Mouse (Mus musculus) c-Kit-positive CD71-positive TER-119-positive erythroid progenitor cells, embryonic 14.5 days (primary cell): ENCODE results near the gene Pdss2.

ENCODE experiments used
- DNase-seq: peaks from one replicate; pipeline ENCODE4 v3.0.0-alpha.2; 2013; ENCODE audit warnings: low spot score

The Pdss2 gene

GRCm38 (mm10) chr10:43312658-43313417 is 91.6 kb downstream of the Pdss2 start:
- DNase-seq = peak; percentile 27

- DNase-seq = no peak
Measured at GRCm38 (mm10) chr10:43315228-43315627, 93.9 kb downstream of the Pdss2 start.

GRCm38 (mm10) chr10:43317327-43317951 is 96.2 kb downstream of the Pdss2 start:
- DNase-seq = no peak

GRCm38 (mm10) chr10:43321019-43321418 is 99.7 kb downstream of the Pdss2 start:
- DNase-seq = no peak

GRCm38 (mm10) chr10:43322446-43323178 is 101.3 kb downstream of the Pdss2 start:
- no peak for DNase-seq

GRCm38 (mm10) chr10:43323386-43323785 is 102.1 kb downstream of the Pdss2 start:
- no peak for DNase-seq

GRCm38 (mm10) chr10:43329813-43330212 is 108.5 kb downstream of the Pdss2 start:
- no peak for DNase-seq

GRCm38 (mm10) chr10:43330691-43331090 is 109.4 kb downstream of the Pdss2 start:
- DNase-seq = no peak

GRCm38 (mm10) chr10:43331931-43332701 is 110.8 kb downstream of the Pdss2 start:
- DNase-seq = no peak

- DNase-seq = no peak
Measured at GRCm38 (mm10) chr10:43335874-43336273, 114.6 kb downstream of the Pdss2 start.

GRCm38 (mm10) chr10:43337110-43337509 is 115.8 kb downstream of the Pdss2 start:
- no peak for DNase-seq

- DNase-seq = no peak
Measured at GRCm38 (mm10) chr10:43339811-43340210, 118.5 kb downstream of the Pdss2 start.

- no peak for DNase-seq
Measured at GRCm38 (mm10) chr10:43349718-43350117, 128.4 kb downstream of the Pdss2 start.

GRCm38 (mm10) chr10:43357884-43358283 is 136.6 kb downstream of the Pdss2 start:
- DNase-seq = no peak

- no peak for DNase-seq
Measured at GRCm38 (mm10) chr10:43362947-43363346, 141.7 kb downstream of the Pdss2 start.

- no peak for DNase-seq
Measured at GRCm38 (mm10) chr10:43363431-43363851, 142.2 kb downstream of the Pdss2 start.

- no peak for DNase-seq
Measured at GRCm38 (mm10) chr10:43365909-43366308, 144.6 kb downstream of the Pdss2 start.

GRCm38 (mm10) chr10:43368611-43369010 is 147.3 kb downstream of the Pdss2 start:
- no peak for DNase-seq

GRCm38 (mm10) chr10:43372315-43372714 is 151.0 kb downstream of the Pdss2 start:
- no peak for DNase-seq

GRCm38 (mm10) chr10:43373035-43373434 is 151.7 kb downstream of the Pdss2 start:
- no peak for DNase-seq

GRCm38 (mm10) chr10:43373666-43374065 is 152.4 kb downstream of the Pdss2 start:
- DNase-seq = no peak

GRCm38 (mm10) chr10:43375286-43375685 is 154.0 kb downstream of the Pdss2 start:
- no peak for DNase-seq
